In the genomic region with DNA sequence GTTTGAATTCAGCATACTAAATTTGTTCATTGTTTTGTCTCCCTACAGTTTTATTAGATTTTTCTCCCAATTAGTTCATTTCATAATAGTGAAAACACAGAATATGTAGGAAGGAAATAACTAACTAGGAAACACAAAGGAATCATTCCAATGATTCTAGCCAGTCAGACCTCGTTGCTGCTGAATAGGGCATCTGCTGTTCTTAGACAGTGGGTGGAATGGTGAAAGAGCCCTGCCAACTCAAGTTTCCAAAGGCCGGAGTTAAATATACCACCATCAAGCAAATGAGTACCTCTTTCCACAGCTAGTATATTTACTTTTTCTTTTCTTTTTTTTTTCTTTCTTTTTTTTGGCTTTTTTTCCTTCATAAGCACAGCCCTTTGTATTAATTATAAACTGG, we compare ENCODE assay signal across 15 mouse cellular contexts. TPM values are rescaled to one million over a fixed set of nuclear protein-coding genes. Genes with fewer than 3 reads are reported as not detected.
"Had no signal": no experiment of that assay in that cellular context is flagged by ENCODE, and none has a peak within 500 bp of the region (broad histone marks: within the 10 kb centered on the region; RNA-seq: fewer than 3 reads in every experiment).

No protein-coding gene starts in this region.

- DNase-seq: kidney, adult 8-10 months; kidney, postnatal 25 days; lung, embryonic 14.5 days; lung, postnatal 10 days; lung, postnatal 4 days; right cerebral cortex, postnatal 14 days; thymus, postnatal 4 days had no signal

- ATAC-seq: intestine, postnatal 0 days; liver, embryonic 12.5 days; midbrain, embryonic 15.5 days had no signal

RNA-seq across cellular contexts. Expression of gene Hcn1, which starts 55.4 kb away (rescaled TPM):
- total RNA-seq: megakaryocyte, adult 5-6 weeks; monocyte, adult 5-6 weeks; neutrophil, adult 5-6 weeks had no signal
- polyA plus RNA-seq: liver, embryonic 16.5 days; spleen, adult 2 months had no signal
